Mouse (Mus musculus) heart, embryonic 11.5 days (tissue): ENCODE results near the gene Mark2. TPM values are rescaled to one million over a fixed set of nuclear protein-coding genes. Genes with fewer than 3 reads are reported as not detected.

ENCODE experiments used
- ATAC-seq: fragments of 200-750 bp; cut with Nextera tagmentation; replicated peaks from 2 replicates; pipeline ENCODE4 v1.8.0; 2017; ENCODE audit warnings: moderate library complexity; ENCODE audit not compliant: insufficient number of reproducible peaks, low FRiP score, low TSS enrichment
- H3K27ac ChIP-seq: fragments of 300-500 bp; sonication (generic); 2 replicates; pipeline ENCODE4 v1.5.1; 2014; ENCODE audit warnings: mild to moderate bottlenecking, low read depth, low read length
- H3K27me3 ChIP-seq: fragments of 300-500 bp; sonication (generic); 2 replicates; pipeline ENCODE4 v1.6.1; 2014; ENCODE audit warnings: mild to moderate bottlenecking, low read length, mixed read lengths; ENCODE audit not compliant: control insufficient read depth, insufficient read depth
- H3K36me3 ChIP-seq: fragments of 300-500 bp; sonication (generic); 2 replicates; pipeline ENCODE4 v1.6.1; 2014; ENCODE audit warnings: mild to moderate bottlenecking, low read length, moderate library complexity, mixed read lengths; ENCODE audit not compliant: control insufficient read depth, insufficient read depth
- H3K4me1 ChIP-seq: fragments of 300-500 bp; sonication (generic); 2 replicates; pipeline ENCODE4 v1.6.1; 2014; ENCODE audit warnings: low read length; ENCODE audit not compliant: control insufficient read depth, insufficient read depth
- H3K4me2 ChIP-seq: fragments of 300-500 bp; sonication (generic); 2 replicates; pipeline ENCODE4 v1.6.1; 2014; ENCODE audit warnings: mild to moderate bottlenecking, moderate library complexity
- H3K4me3 ChIP-seq: fragments of 300-500 bp; sonication (generic); 2 replicates; pipeline ENCODE4 v1.5.1; 2014; ENCODE audit warnings: low read depth, low read length
- H3K9ac ChIP-seq: fragments of 300-500 bp; sonication (generic); 2 replicates; pipeline ENCODE4 v1.6.1; 2014; ENCODE audit warnings: mild to moderate bottlenecking, low read depth, low read length, moderate library complexity
- H3K9me3 ChIP-seq: fragments of 300-500 bp; sonication (generic); replicated peaks from 2 replicates; pipeline ENCODE4 v1.6.1; 2016; ENCODE audit warnings: low read length; ENCODE audit not compliant: control insufficient read depth
- WGBS: fragments of 180-500 bp; shearing (Covaris S2); extraction: QIAGEN DNeasy Blood & Tissue Kit; methylation state at CpG from one replicate; pipeline ENCODE4 v1.1.7; 2014; ENCODE audit not compliant: insufficient replicate concordance; 5-methylcytosine and 5-hydroxymethylcytosine counted together
- polyA plus RNA-seq: library from polyadenylated mRNA; unstranded; fragments of >200 nt; fragmentation: Nextera tagmentation; extraction: Ambion mirVana; gene quantifications from 2 replicates; pipeline ENCODE4 v1.2.1, GENCODE M21; 2014

The Mark2 gene
- polyA plus RNA-seq, 1 experiment from 2014 or later = 34.5 TPM

DNA sequence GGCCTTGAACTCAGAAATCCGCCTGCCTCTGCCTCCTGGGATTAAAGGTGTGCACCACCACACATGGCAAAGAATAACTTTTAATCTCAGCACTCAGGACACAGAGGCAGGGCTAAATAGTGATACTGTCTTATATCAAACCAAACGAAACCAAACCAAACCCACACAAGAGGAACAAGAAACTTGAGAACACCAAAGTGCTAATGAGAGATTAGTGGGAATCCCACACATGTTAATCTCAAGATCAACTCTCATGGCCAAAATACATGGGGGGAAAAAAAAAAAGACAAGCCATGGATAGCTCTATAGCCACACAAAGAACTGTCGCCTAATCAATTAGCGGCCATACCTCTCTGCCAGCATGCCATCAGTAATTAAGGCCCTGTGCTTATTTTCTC, 26.1 kb downstream of the Mark2 start:
- Histone ChIP-seq H3K4me2 (no peak overlapping the region), H3K36me3 (no peaks in the 10 kb centered on the region), H3K4me3 (no peak overlapping the region), H3K9me3 (no peaks in the 10 kb centered on the region), H3K9ac (no peak overlapping the region), H3K4me1 (peaks cover 16% of the 10 kb centered on the region), H3K27ac (no peak overlapping the region), H3K27me3 (no peaks in the 10 kb centered on the region)
- WGBS = 86% methylated on average over 4 of the region's 4 CpGs
- no peak for ATAC-seq

DNA sequence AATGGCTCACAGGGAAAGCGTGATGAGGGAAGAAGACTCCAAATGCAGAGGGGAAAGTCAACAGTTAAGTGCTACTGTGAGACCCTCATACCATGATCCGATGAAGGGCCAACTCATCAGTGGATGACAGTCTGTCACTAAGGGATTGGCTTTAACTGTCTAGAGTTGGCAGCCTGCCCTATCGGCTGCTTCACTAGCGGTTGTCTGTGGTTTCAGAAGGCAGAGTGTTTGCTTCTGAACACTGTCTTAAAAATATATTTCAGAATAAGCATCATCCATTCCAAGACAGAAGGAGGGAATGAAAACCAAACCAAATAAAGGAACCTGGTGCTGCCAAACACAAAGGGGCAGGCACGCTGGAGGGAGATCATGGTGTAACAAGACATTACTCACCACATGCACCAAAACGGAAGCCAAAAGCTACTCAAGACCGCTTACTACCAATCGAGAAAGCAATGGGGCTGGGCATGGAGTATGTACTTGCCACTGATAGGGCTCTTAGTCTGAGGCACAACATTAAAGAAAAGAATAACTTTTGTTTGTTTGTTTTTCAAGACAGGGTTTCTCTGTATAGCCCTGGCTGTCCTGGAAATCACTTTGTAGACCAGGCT, 26.6 kb downstream of the Mark2 start:
- Histone ChIP-seq H3K36me3 (no peaks in the 10 kb centered on the region), H3K9me3 (no peaks in the 10 kb centered on the region), H3K27me3 (no peaks in the 10 kb centered on the region), H3K4me2 (no peak overlapping the region), H3K4me3 (no peak overlapping the region), H3K9ac (no peak overlapping the region), H3K4me1 (peaks cover 21% of the 10 kb centered on the region), H3K27ac (no peak overlapping the region)
- WGBS = 75% methylated on average over 8 of the region's 8 CpGs
- ATAC-seq = no peak

DNA sequence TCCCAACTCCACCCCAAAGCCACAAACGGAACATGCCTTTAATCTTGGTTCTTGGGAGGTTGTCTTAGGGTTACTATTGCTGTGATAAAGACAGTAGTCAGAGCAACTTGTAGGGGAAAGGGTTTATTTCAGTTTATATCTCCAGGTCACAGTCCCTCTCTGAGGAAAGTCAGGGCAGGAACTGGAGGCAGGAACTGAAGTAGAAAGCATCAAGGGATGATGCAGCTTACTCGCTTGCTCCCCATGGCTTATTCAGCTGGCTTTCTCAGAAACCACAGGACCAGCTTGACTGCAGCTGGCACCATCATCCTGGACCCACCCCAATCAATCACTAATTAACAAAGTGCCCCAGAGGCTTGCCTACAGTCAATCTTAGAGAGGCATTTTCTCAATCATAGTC, 28.0 kb downstream of the Mark2 start:
- no peak overlapping the region for H3K9ac ChIP-seq
- H3K27me3 ChIP-seq = no peaks in the 10 kb centered on the region
- 67% methylated on average over 2 of the region's 2 CpGs for WGBS
- no peak overlapping the region for H3K4me3 ChIP-seq
- ATAC-seq = no peak
- H3K27ac ChIP-seq = no peak overlapping the region
- peaks cover 35% of the 10 kb centered on the region for H3K4me1 ChIP-seq
- H3K9me3 ChIP-seq = no peaks in the 10 kb centered on the region
- no peaks in the 10 kb centered on the region for H3K36me3 ChIP-seq
- no peak overlapping the region for H3K4me2 ChIP-seq

DNA sequence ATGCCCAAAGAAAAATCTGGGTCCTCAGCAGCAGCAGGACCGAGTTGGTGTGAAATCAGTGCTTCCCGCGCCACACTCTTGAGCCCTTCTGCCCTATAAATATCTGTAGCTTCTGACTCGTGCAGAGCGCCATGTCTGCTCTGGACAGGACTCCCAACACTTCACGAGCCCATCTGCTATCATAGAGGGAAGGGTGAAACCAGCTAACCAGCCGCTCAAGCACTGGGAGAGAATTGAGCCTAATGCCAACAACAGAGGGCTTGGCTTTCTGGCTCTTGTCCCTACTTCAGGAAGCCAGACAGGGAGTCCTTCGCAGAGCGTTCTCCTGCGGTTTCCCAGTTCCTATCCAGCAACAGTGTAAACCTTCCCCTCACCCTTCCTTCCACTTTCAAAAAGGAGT, 30.4 kb downstream of the Mark2 start:
- H3K4me2 ChIP-seq = peak overlapping the region; percentile 48
- 25% methylated on average over 10 of the region's 10 CpGs for WGBS
- ATAC-seq = no peak
- H3K27me3 ChIP-seq = no peaks in the 10 kb centered on the region
- peak overlapping the region; percentile 87 for H3K27ac ChIP-seq
- H3K36me3 ChIP-seq = no peaks in the 10 kb centered on the region
- no peaks in the 10 kb centered on the region for H3K9me3 ChIP-seq
- no peak overlapping the region for H3K4me3 ChIP-seq
- H3K4me1 ChIP-seq = peaks cover 58% of the 10 kb centered on the region
- peak overlapping the region; percentile 2; the same call in 1 of the 2 replicates for H3K9ac ChIP-seq

DNA sequence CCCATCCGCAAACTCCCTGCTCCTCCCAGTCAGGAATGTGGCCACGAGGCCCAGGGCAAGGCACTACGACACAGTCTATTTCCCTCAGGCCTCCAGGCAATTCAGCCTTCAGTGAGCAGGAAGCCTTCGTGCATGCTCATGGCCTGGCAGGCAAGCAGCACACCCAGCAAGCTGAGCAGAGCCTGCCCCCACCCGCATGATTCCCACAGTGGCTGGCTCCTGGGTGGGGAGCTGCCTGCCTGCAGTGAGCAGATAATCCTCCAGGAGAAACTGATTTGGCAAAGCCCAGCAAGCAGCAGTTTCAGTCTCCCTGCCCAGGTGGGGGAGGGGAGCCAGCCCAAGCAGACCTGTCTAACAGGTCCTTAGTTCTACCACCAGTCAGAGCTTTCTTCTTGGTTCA, 31.0 kb downstream of the Mark2 start:
- peak overlapping the region; percentile 46; the same call in 1 of the 2 replicates for H3K9ac ChIP-seq
- H3K27ac ChIP-seq = peak overlapping the region; percentile 87
- H3K9me3 ChIP-seq = no peaks in the 10 kb centered on the region
- H3K4me1 ChIP-seq = peaks cover 63% of the 10 kb centered on the region
- no peak overlapping the region for H3K4me3 ChIP-seq
- ATAC-seq = peak; percentile 56; the same call in 1 of the 2 replicates
- WGBS = 10% methylated on average over 5 of the region's 5 CpGs
- H3K36me3 ChIP-seq = no peaks in the 10 kb centered on the region
- H3K4me2 ChIP-seq = peak overlapping the region; percentile 48
- H3K27me3 ChIP-seq = no peaks in the 10 kb centered on the region

DNA sequence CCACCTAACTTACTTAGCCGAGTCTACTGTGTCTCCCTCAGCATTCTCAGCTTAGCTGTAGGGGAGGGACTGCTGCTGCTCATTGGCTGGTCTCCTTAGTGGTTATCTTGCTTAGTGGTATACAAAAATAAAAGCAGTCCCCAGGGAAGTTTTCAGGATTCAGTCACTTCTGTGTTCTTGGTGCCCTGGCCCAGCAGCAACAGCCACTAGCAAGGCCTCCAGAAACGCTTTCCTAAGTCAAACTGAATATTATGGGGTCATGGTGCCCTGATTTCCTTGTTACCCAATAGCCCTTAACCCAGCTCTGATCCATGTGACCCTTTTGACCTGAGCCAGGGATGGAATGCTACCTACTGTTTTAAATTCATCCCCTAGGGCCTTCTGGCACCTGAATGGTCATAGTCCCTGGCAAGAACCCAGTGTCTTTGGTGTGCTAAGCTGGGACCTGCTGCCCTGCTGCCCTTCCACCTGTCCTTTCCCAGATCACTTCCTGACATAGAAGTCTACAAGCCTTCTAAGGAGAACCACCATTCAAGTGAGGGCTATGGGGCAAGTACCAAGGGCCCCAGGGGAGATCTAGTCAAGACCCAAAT, 31.8 kb downstream of the Mark2 start:
- no peaks in the 10 kb centered on the region for H3K27me3 ChIP-seq
- peak overlapping the region; percentile 46; the same call in 1 of the 2 replicates for H3K9ac ChIP-seq
- H3K4me1 ChIP-seq = peaks cover 65% of the 10 kb centered on the region
- H3K36me3 ChIP-seq = no peaks in the 10 kb centered on the region
- peak overlapping the region; percentile 48 for H3K4me2 ChIP-seq
- WGBS = 38% methylated on average over 2 of the region's 2 CpGs
- H3K27ac ChIP-seq = peak overlapping the region; percentile 87; the same call in 1 of the 2 replicates
- H3K4me3 ChIP-seq = no peak overlapping the region
- ATAC-seq = no peak
- H3K9me3 ChIP-seq = no peaks in the 10 kb centered on the region

DNA sequence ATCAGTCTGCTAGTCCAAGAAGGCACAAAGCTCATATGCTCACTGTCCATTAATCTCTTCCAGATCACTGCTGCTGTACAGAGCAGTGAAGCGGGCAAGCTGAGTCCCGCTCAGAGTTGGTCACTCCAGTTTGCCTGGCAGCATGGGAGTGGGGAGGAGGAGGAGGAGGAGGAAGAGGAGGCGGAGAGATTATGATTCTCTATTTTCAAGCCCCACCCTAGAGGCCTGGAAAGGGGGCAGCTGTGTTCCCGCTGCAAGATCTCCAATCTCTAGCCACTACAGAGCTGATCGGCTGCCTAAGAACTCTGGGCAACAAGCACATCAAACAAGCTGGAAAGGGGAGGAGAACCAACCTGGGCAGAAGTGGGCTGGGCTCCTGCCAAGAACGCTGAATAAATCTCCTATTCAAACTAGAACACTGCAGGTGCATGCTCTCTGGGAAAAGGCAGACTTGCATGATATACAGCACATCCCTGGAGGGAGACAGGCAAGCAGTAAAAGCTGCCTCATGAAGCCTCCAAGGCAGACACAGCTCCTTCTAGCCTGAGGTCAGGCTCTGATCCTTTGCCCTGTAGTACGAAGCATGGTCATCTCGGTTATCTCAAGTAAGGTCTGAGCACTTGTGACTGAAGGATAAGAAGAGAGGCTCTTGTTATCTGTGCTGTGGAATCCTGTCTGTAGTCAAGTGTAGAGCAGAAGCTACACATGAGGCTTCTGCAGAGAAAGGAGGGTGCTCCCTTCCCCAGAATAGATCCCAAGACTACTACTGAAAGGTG, 33.5 kb downstream of the Mark2 start:
- no peaks in the 10 kb centered on the region for H3K27me3 ChIP-seq
- peaks cover 65% of the 10 kb centered on the region for H3K4me1 ChIP-seq
- 34% methylated on average over 8 of the region's 8 CpGs for WGBS
- ATAC-seq = 0 out of 2 replicates have a peak, but pooled peaks have one; percentile 24
- peak overlapping the region; percentile 25; the same call in 1 of the 2 replicates for H3K27ac ChIP-seq
- H3K9me3 ChIP-seq = no peaks in the 10 kb centered on the region
- H3K36me3 ChIP-seq = no peaks in the 10 kb centered on the region
- no peak overlapping the region for H3K4me3 ChIP-seq
- 0 out of 2 replicates have a peak overlapping the region, but pooled peaks have one; percentile 22 for H3K9ac ChIP-seq
- peak overlapping the region; percentile 31 for H3K4me2 ChIP-seq

DNA sequence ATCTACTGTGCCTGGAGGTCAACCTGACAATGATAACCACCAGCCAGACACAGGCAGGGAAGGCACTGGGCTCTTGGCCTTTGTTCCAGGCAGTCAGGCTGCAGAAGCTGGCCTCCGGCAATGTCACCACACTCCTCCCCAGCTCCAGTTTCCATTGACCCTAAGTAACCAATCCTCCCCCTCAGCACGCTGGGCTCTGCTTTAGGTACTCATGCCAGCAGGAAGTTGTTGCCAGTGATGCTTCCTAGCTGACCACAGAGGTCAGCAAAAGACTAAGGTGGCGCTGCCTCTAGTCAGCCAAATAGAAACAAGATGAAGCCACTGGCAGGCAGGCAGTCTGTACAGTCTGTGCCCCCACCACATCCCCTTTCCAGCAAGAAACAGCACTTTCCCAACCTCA, 34.7 kb downstream of the Mark2 start:
- Histone ChIP-seq H3K27ac (no peak overlapping the region), H3K9ac (no peak overlapping the region)

More for the DNA sequence above, 34.7 kb downstream of the Mark2 start:
- Histone ChIP-seq H3K36me3 (no peaks in the 10 kb centered on the region), H3K4me3 (no peak overlapping the region), H3K27me3 (no peaks in the 10 kb centered on the region), H3K4me2 (no peak overlapping the region; the same call in 1 of the 2 replicates), H3K4me1 (peaks cover 65% of the 10 kb centered on the region), H3K9me3 (no peaks in the 10 kb centered on the region)
- no peak for ATAC-seq
- WGBS = 51% methylated on average over 3 of the region's 3 CpGs
